Mouse (Mus musculus) frontal cortex, postnatal 25 days (tissue): ENCODE measurements around the gene Olfr1348.
"Not testable (repeated sequence)": the region's sequence is repeated elsewhere in the genome, so short reads cannot be mapped to it uniquely, and the experiment has no call there.

Source experiments
- DNase-seq, 2 experiments: peaks; one replicate each; pipeline ENCODE4 v3.0.0; 2022; ENCODE audit warnings: low spot score in 2 of 2

Gene Olfr1348

GRCm38 (mm10) chr7:6508648-6509047 lies at the start of gene Olfr1348:
TSS of gene Olfr1348 (minus strand) at chr7:6508748.
- no peak for DNase-seq

- no peak for DNase-seq
These were observed 17.6 kb upstream of the Olfr1348 start for GRCm38 (mm10) chr7:6526141-6526540.

DNA sequence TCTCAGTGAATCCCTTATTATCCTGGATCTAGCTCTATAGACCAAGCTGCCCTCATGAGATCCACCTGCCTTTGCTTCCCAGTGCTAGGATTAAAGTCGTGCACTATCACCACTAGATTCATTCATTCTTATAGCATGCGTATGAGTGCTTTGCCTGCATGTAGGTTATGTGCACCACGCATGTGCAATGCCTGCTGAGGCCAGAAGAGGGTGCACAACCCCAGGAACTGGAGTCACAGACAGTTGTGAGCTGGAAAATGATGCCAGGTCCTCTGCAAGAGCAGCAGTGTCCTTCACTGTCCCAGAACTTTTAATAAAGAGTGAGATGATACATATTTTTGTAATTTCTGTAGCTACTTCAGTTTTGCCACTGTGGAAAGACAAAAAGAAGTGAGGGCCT lies 16.5 kb upstream of the Olfr1348 start:
- DNase-seq, result no peak

GRCm38 (mm10) chr7:6522850-6523249 lies 14.3 kb upstream of the Olfr1348 start, which contains the start of gene Olfr1349:
TSS of gene Olfr1349 (minus strand) at chr7:6522950.
- no peak for DNase-seq

DNA sequence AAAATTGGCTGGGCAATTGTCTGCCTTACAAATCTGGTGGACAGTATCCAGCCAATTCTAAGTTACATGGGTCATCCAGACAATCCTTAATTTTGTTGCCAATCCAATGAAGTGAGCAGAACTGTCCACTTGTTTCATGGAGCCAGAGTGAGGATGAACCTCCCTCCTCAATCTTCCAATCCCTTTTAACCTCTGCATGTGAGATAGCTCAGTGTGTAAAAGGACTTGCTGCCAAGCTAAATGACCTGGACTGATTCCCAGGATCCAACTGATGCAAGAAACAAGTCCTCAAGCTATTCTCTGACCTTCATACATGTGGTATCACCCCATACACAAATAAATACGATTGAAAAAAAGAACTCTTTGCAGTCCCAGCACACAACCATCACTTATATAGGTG lies 13.1 kb upstream of the Olfr1348 start:
- DNase-seq, result no peak

DNA sequence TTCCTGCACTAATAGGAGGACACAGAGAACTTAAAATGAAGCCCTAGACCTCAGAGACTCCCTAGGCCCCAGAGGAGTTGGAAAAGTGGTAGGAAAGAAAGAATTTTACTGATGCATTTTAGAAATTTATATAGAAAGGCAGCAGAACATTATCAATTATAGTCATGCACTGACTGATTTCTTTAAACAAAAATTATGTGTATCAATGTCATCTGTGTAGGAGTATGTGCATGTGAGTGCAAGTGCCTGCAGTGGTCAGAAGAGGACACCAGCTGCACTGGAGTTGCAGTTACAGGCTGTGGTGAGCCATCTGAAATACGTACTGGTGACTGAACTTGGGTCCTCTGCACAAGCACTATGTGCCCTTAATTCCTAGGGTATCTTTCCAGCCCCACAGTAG lies 8.9 kb downstream of the Olfr1348 start, which contains the start of gene Olfr1347:
Gene Olfr1347 (minus strand): TSS at position 101 of the 400 bp plus-strand sequence.
- DNase-seq, result no peak

GRCm38 (mm10) chr7:6486841-6487240 lies 21.7 kb downstream of the Olfr1348 start, which contains the start of gene Olfr5:
TSS of gene Olfr5 (minus strand) at chr7:6486941.
- no peak for DNase-seq

GRCm38 (mm10) chr7:6477633-6478032 lies 30.9 kb downstream of the Olfr1348 start:
- DNase-seq, result not testable (repeated sequence)

DNA sequence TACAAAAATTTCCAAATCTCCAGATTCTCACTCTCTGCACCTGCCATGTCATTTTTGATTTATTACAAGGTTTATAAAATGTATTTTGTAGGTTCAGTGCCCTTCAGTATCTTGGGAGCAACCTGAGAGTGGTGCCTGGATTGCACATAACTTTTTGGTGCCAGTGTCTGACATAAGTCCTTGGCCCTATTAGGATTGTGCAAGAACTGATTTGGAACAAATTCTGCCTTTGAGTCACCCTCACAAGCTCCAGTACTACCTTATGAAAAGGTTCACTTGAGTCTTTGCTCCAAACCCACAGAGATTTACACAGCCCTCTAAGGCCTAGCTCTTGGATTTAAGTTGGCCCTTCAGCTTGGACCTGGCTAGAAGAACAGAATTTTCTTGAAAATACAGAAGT lies 41.6 kb downstream of the Olfr1348 start, which contains the start of gene Olfr1346:
Gene Olfr1346 (plus strand): TSS at position 151 of the 400 bp plus-strand sequence.
- DNase-seq, result no peak

DNA sequence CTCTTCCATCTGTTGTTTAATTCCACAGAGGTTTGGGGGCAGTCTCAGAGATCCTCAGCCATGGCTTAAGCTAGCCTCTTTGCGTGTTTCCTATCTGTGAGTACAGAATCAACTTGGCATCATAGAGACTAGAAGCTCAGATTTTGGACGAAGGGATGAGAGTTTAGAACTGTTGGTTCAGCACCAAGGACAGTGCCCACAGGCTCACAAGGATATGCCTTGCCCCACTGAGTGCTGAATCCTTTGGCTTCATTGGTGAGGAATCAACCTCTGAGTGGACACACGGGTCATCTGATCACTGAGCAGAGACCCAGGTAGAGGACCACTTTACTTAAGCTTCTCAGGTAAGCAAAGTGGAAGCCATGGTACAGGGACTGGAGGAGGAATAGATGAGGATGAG lies 52.1 kb downstream of the Olfr1348 start:
- DNase-seq, result no peak

- DNase-seq, result no peak
These were observed 52.7 kb downstream of the Olfr1348 start, which contains the start of gene Olfr1336 for GRCm38 (mm10) chr7:6455868-6456267. TSS of gene Olfr1336 (plus strand) at chr7:6456168.
